Mouse (Mus musculus) stomach, postnatal 0 days (tissue): ENCODE results near the gene Acaca. TPM values are rescaled to one million over a fixed set of nuclear protein-coding genes. Genes with fewer than 3 reads are reported as not detected.

Source experiments
- ATAC-seq: fragments of 200-750 bp; cut with Nextera tagmentation; 2 replicates; pipeline ENCODE4 v1.8.0; 2017; ENCODE audit not compliant: low FRiP score, low TSS enrichment
- DNase-seq: peaks from one replicate; pipeline ENCODE4 v3.0.0-alpha.2; 2016; ENCODE audit warnings: low spot score
- H3K27ac ChIP-seq: fragments of 300-500 bp; sonication (generic); replicated peaks from 2 replicates; pipeline ENCODE4 v1.5.1; 2014; ENCODE audit warnings: mild to moderate bottlenecking, control low read depth
- H3K27me3 ChIP-seq: fragments of 300-500 bp; sonication (generic); 2 replicates; pipeline ENCODE4 v1.6.1; 2014; ENCODE audit warnings: low read length; ENCODE audit not compliant: control insufficient read depth, insufficient read depth
- H3K36me3 ChIP-seq: fragments of 300-500 bp; sonication (generic); 2 replicates; pipeline ENCODE4 v1.6.1; 2014; ENCODE audit warnings: low read length, mixed read lengths; ENCODE audit not compliant: control insufficient read depth, insufficient read depth
- H3K4me1 ChIP-seq: fragments of 300-500 bp; sonication (generic); replicated peaks from 2 replicates; pipeline ENCODE4 v1.6.1; 2014; ENCODE audit warnings: antibody characterized with exemption; ENCODE audit not compliant: control insufficient read depth, insufficient read depth
- H3K4me2 ChIP-seq: fragments of 300-500 bp; sonication (generic); replicated peaks from 2 replicates; pipeline ENCODE4 v1.6.1; 2014; ENCODE audit warnings: low read depth, mild to moderate bottlenecking, control low read depth, moderate library complexity
- H3K4me3 ChIP-seq: fragments of 300-500 bp; sonication (generic); 2 replicates; pipeline ENCODE4 v1.5.1; 2014; ENCODE audit warnings: low read depth, low read length, control low read depth
- H3K9ac ChIP-seq: fragments of 300-500 bp; sonication (generic); 2 replicates; pipeline ENCODE4 v1.6.1; 2014; ENCODE audit warnings: mild to moderate bottlenecking, low read length, control low read depth, mixed read lengths
- H3K9me3 ChIP-seq: fragments of 300-500 bp; sonication (generic); 2 replicates; pipeline ENCODE4 v1.6.1; 2016; ENCODE audit warnings: low read length; ENCODE audit not compliant: control insufficient read depth
- CTCF ChIP-seq: IDR thresholded peaks from 2 replicates; pipeline ENCODE4 v1.5.1; 2016; ENCODE audit warnings: antibody characterized with exemption, low read depth, mild to moderate bottlenecking, moderate library complexity
- EP300 ChIP-seq: optimal IDR thresholded peaks from 2 replicates; pipeline ENCODE3; 2016; ENCODE audit warnings: antibody characterized with exemption
- WGBS: fragments of 180-500 bp; shearing (Covaris S2); extraction: QIAGEN DNeasy Blood & Tissue Kit; methylation state at CpG from one replicate; pipeline ENCODE4 v1.1.7; 2014; 5-methylcytosine and 5-hydroxymethylcytosine counted together
- polyA plus RNA-seq: library from polyadenylated mRNA; unstranded; fragments of >200 nt; fragmentation: Nextera tagmentation; extraction: Ambion mirVana; gene quantifications from 2 replicates; pipeline ENCODE4 v1.2.1, GENCODE M21; 2015

Gene Acaca
- polyA plus RNA-seq, 1 experiment from 2014 or later, result 4.5 TPM

DNA sequence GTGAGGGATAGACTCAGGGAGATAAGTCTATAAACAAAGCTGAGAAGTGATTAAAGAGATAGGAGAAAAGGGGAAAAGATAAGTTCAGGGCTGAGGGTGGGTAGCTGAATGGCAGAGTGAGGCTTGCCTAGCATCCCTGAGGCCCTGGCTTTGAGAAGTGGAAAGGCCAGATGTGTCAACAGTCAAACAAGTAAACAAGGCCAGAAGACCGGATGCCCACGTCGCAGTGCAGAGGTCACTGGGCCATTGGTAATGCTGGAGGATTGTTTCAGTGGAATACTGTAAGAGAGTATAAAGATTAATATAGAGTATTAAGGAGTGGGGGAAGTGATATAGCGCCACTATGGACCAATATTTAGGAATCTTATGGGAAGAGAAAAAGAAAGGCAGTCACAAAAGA, 89.5 kb downstream of the Acaca start:
- no peak for TF ChIP-seq EP300
- no peak for TF ChIP-seq CTCF
- Histone ChIP-seq H3K4me3 (no peak overlapping the region), H3K36me3 (no peaks in the 10 kb centered on the region), H3K4me2 (no peak overlapping the region), H3K27me3 (no peaks in the 10 kb centered on the region), H3K9me3 (no peaks in the 10 kb centered on the region), H3K9ac (no peak overlapping the region), H3K27ac (no peak overlapping the region), H3K4me1 (no peaks in the 10 kb centered on the region)
- ATAC-seq (no peak), DNase-seq (no peak)
- WGBS, result 66% methylated on average over 4 of the region's 4 CpGs

DNA sequence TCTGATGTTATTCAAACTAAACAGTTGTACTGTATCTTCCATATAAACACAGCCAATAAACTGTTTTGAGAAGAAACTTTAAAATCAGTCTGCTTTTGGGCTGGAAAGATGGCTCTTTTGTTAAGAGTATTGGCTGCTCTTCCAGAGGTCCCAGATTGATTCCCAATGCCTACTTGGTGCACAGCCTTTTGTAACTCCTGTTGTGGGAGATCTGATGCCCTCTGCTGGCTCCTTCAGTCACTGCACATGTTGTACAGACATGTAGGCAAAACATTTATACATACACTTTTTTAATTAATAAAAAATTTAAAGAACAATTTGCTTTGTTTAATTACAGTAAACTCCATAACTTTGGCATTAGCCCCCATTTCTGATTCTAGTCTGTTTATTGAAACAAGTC, 114.1 kb downstream of the Acaca start:
- no peak overlapping the region for H3K4me2 ChIP-seq

DNA sequence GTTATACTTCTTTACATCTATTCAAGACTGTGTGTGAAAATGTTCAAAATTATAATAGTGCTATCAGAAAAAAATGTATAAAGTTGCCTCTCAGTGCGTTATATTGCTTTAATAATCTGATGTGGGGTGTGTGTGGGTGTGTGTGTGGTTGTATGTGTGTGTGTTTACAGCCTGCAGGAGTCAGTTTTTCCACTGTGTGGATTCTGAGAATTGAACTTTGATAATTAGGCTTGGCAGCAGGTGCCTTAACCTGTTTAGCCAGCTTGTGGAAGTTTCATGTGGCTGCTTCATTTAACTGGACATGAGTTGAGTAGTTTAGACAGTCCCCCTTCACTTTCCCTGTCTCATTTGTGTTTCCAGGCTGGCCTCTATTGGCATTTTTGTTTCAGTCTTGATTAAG, 117.9 kb downstream of the Acaca start:
- Histone ChIP-seq H3K4me1 (no peaks in the 10 kb centered on the region), H3K4me2 (no peak overlapping the region), H3K27me3 (no peaks in the 10 kb centered on the region), H3K36me3 (peaks cover 2% of the 10 kb centered on the region; the same call in 1 of the 2 replicates), H3K9ac (no peak overlapping the region), H3K9me3 (no peaks in the 10 kb centered on the region), H3K4me3 (no peak overlapping the region), H3K27ac (no peak overlapping the region)
- WGBS, result 86% methylated on average over 1 of the region's 1 CpGs
- ATAC-seq, result no peak
- DNase-seq, result peak; percentile 17
- TF ChIP-seq CTCF, result no peak
- no peak for TF ChIP-seq EP300

More for the DNA sequence above, 114.1 kb downstream of the Acaca start:
- Histone ChIP-seq H3K4me1 (no peaks in the 10 kb centered on the region), H3K4me3 (no peak overlapping the region), H3K27me3 (no peaks in the 10 kb centered on the region), H3K36me3 (no peaks in the 10 kb centered on the region), H3K9ac (no peak overlapping the region), H3K9me3 (no peaks in the 10 kb centered on the region), H3K27ac (no peak overlapping the region)
- ATAC-seq (no peak), DNase-seq (peak; percentile 64)
- TF ChIP-seq EP300 (no peak), CTCF (peak; percentile 80)

DNA sequence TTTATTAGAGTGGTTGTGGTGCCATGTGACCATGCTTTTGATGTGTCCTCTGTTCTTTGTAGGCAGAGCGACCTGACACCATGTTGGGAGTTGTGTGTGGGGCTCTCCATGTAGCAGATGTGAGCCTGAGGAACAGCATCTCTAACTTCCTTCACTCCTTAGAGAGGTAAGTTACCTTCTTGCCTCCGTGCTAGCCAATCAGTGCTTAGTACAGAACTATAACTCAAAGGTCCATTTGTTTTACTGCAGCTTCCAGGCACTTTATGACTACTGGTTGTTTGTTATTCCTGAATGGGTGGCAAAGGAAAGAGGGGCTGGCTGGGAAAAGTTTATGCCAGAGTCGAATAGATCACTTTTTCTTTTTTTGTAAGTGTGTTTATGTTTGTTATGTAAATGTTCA, 121.7 kb downstream of the Acaca start:
- H3K9me3 ChIP-seq, result no peaks in the 10 kb centered on the region
- no peaks in the 10 kb centered on the region for H3K4me1 ChIP-seq
- H3K9ac ChIP-seq, result no peak overlapping the region
- peaks cover 2% of the 10 kb centered on the region; the same call in 1 of the 2 replicates for H3K36me3 ChIP-seq
- TF ChIP-seq CTCF (no peak), EP300 (no peak)
- ATAC-seq, result no peak
- H3K27ac ChIP-seq, result no peak overlapping the region
- H3K27me3 ChIP-seq, result no peaks in the 10 kb centered on the region
- H3K4me2 ChIP-seq, result no peak overlapping the region
- 81% methylated on average over 3 of the region's 3 CpGs for WGBS
- H3K4me3 ChIP-seq, result no peak overlapping the region
- DNase-seq, result no peak

DNA sequence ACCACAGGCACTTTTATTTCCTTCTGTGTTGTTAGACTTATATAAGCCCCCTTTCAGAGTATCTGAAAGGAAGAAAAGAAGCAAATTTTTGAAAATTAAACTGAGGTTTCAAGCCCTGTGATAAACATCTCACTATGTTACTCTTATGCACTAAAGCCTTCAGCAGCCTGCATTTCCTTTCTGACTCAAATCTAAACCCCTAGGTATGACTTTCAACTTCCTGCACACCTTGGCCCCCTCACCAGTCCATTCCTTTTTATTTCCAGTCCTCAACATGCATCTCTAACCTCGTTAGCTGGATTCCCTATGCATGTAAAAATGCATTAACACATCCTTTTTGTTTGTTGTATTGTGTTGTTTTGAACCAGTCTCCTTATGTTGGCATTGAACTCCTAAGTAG, 123.0 kb downstream of the Acaca start:
- no peak overlapping the region for H3K4me2 ChIP-seq
- no peak for TF ChIP-seq CTCF
- no peak for TF ChIP-seq EP300
- H3K4me1 ChIP-seq, result no peaks in the 10 kb centered on the region
- no peak overlapping the region for H3K9ac ChIP-seq
- no peaks in the 10 kb centered on the region for H3K9me3 ChIP-seq
- ATAC-seq (no peak), DNase-seq (no peak)
- WGBS, result 91% methylated on average over 1 of the region's 1 CpGs
- H3K27me3 ChIP-seq, result no peaks in the 10 kb centered on the region
- peaks cover 4% of the 10 kb centered on the region; the same call in 1 of the 2 replicates for H3K36me3 ChIP-seq
- H3K4me3 ChIP-seq, result no peak overlapping the region
- H3K27ac ChIP-seq, result no peak overlapping the region

DNA sequence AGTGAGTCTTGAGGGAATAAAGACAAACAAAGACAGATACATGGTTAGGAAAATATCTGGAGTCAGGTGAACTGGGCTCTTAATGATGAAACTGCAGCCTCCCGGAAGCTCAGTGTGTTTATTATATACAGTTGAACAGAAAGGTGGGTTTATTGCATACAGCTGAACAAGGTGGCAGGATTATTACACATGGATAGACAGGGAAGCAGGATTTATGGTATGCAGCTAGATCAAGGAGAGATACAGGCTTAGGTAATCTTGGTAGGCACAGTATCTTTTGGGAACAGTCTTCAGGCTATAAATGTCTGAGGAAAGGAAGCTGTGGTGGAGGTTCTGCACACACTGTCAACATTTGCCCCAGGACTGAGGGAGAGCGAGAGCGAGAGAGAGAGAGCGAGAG, 126.4 kb downstream of the Acaca start:
- TF ChIP-seq CTCF (no peak), EP300 (no peak)
- Histone ChIP-seq H3K4me2 (no peak overlapping the region), H3K36me3 (peaks cover 2% of the 10 kb centered on the region), H3K4me1 (no peaks in the 10 kb centered on the region), H3K27ac (no peak overlapping the region), H3K27me3 (no peaks in the 10 kb centered on the region), H3K9me3 (no peaks in the 10 kb centered on the region), H3K4me3 (no peak overlapping the region), H3K9ac (no peak overlapping the region)
- no peak for DNase-seq
- WGBS, result 87% methylated on average over 4 of the region's 4 CpGs
- no peak for ATAC-seq
